Mouse (Mus musculus): ENCODE measurements around the gene Ern2.

DNA sequence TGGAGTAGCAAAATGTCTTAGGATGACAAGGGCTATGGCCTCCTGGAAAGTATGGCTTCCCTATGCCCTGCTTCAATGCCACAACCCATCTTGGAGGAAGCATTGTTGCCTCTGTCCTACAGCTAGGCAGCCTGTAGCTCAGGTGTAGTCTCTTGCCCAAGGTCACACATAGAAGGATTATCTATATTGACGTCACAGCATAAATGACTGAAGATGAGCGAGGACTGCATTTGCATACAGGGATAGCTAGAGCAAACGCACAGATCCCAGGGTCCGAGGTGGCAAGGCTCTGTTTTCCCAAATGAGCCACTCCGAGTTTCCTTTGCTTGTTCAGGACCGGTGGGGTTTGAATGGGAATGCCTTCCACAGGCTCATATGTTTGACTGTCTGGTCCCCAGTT is 15.3 kb downstream of the Ern2 start:
- TF ChIP-seq TAL1 (IDR thresholded peaks at IDR 0.05; ENCODE audit: low read length) (no peak), GATA1 (IDR thresholded peaks at IDR 0.05; ENCODE audit: low read length) (no peak)
